Mouse (Mus musculus) cerebellum, adult 8-10 months (tissue): ENCODE measurements around the gene Per2.

Experiments used
- DNase-seq: peaks from one replicate; pipeline ENCODE4 v3.0.0; 2022

Gene Per2

DNA sequence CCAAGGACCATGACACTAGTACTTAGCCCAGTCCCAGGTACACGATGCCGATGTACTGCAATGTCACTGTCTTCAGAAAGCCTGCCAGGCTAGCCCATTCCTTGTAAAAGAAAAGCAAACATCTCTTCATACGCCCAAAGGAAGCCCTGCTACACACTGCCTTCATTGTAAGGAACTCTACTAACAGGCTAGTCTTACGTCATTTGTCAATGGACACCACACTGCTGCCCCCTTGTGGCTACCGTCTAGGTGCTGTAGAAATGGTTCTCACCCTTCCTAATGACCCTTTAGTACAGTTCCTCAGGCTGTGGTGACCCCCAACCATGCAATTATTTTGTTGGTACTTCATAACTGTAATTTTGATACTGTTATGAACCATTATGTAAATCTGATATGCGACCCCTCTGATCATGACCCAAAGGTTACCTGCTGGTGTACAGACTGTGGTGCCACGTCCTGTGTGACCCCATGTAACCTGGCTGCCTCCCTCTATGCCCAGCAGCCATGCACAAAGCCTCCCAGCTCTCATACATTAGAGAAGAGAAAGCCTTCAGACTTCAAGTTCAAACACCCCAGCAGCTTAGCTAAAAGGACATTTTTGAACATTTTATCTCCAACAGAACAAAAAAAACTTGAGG is 78.6 kb downstream of the Per2 start:
- DNase-seq, result peak; percentile 65

DNA sequence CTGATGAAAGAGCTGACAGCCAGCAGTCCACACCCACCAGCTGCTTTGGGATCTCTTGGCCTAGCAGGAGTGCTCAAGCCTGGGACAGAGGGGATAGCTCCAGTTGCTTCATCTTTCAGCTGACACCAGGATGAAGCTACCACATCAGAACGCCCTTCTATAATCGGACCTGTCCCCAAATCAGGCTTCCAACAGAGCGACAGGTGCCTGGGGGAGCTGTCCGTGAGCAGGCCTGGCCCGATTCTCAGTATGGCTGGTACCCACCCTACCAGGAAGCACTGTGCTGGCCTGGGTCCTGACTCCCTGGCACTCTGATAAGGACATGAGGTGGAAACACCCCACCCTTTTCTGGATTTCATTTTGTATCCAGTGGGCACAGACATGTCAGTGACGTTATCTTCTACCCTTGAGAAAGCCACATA is 85.7 kb downstream of the Per2 start:
- no peak for DNase-seq

DNA sequence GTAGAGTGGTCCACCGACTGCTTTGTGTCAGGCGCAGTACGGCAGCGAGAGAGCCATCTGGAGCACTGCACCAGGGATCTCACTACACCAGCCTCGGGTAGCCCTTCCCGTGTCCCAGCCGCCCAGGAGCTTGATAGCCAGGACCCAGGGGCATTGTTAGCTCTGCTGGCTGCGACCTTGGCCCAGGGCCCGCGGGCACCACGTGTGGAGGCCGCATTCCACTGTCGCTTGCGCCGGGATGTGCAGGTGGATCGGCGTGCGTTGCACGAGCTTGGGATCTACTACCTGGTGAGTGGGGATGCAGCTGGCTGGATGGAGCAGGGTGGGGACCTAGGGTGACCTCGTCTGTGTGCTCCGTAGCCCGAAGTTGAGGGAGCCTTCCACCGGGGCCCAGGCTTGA is 89.1 kb downstream of the Per2 start:
- no peak for DNase-seq

DNA sequence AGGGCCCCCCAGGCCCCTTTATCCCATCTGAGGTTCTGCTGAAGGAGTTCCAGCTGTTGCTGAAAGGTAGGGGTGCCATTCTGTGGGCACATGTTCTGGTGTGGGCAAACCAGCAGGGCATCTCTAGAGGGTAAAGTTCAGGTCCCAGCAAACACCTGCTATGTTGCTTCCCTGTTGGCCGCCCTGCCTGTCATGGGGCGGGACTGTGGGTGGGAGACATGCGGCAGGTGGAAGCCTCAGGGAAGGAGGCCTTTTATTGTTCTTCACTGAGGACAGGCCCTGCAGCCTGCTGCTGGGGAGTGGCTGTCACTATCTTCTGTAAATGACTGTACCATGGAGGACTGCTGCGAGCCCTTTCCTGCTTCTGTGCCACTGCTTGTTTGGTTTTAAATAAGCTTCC is 89.7 kb downstream of the Per2 start:
- DNase-seq, result no peak

DNA sequence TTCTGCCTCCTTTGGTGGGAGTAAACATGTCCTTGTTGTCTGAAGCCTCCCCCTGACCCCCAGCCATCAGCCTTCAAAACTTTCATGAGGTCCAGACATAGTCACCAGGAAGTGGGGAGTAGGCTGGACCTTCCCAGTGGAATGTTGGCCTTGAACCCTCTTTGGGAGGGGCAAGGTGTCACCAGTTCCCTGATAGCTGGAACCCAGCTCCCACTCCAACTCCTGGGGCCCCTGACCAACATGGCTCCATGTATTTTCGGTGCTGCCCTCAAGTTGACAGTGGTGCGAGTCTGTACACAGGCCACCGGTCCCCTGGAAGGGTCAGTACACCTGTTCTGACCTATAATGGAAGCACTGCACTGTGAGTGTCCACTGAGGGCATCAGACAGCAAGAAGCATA is 91.8 kb downstream of the Per2 start:
- DNase-seq, result no peak

DNA sequence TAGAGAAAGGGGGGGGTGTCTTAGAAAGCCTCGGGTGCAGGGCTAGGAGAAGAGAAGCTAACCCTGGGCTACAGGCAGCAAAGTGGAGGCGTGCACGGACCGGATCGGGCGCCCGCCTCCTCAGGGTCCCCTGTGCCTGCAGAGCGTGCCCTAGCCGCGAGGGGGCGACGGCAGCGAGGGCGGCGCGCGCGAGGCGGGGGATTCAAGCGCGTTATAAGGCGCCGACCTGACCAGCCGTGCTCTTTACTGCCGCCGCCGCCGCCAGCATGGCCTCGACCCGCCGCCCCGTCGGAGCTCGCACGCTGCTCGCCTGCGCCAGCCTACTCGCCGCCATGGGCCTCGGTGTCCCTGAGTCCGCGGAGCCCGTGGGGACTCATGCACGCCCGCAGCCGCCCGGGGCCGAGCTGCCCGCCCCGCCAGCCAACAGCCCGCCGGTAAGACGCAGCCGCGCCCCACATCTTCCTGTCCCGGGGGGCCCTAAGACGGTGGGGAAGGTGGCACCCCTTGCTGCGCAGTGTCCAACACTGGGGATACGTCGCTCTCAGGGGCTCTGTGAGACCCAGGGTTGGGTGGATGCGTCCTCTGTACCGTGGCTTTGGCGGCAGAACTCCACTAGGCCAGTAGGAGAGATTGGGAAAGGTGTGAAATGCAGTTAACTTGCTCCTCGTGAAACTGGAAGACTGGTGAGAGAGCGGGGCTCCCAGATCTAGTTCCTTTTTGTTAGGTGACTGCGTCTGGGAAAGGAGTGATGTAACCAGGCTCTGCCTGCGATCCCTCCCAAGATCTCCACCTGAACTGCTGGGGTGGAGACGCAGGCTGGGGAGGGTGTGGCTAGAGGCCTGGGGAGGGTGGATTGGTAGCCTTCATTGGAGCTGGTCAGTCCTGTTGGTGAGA is 92.7 kb downstream of the Per2 start, which contains the start of gene Erfe:
Gene Erfe (plus strand): TSS at position 216 of the 894 bp plus-strand sequence.
- DNase-seq, result no peak
